Mouse (Mus musculus): ENCODE measurements around the gene Birc5. TPM values are rescaled to one million over a fixed set of nuclear protein-coding genes. Genes with fewer than 3 reads are reported as not detected.

The Birc5 gene
- polyA plus RNA-seq, 1 experiment from 2014 or later = 340 TPM

DNA sequence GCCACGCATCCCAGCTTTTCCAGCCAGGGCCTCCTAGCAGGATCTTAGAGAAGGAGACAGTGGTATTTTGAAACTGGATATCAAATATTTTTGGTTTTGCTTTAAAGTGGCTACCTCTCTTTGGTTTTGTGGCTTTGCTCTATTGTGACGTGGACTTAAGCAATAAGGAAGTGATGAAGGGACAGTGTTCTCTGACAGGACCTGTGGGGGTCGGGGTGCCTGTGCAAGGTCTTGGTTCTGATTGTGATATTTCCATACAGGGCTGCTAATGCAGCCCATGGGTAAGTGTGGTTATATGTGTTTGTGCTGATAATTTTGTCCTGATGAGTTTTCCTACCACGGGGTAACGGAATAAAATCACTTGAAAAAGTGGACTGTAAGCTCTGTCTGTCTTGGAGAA, 6.3 kb downstream of the Birc5 start:
- Histone ChIP-seq H3K4me1 (replicated peaks; ENCODE audit: control insufficient read depth, insufficient read depth, low read length) (peaks cover 5% of the 10 kb centered on the region; the same call in 1 of the 2 replicates), H3K27me3 (replicated peaks; ENCODE audit: control insufficient read depth, insufficient read depth, low read length) (peaks cover 17% of the 10 kb centered on the region), H3K36me3 (ENCODE audit: control insufficient read depth, insufficient read depth, low read length) (peaks cover 54% of the 10 kb centered on the region), H3K4me2 (ENCODE audit: low read length) (no peak overlapping the region), H3K27ac (ENCODE audit: low read depth) (no peak overlapping the region), H3K4me3 (ENCODE audit: low read depth, low read length) (no peak overlapping the region), H3K9ac (ENCODE audit: low read length) (no peak overlapping the region), H3K9me3 (ENCODE audit: control insufficient read depth, low read length) (no peaks in the 10 kb centered on the region)
- DNase-seq (ENCODE audit: low spot score) (no peak), ATAC-seq (replicated peaks; ENCODE audit: low FRiP score, low TSS enrichment, low read depth) (no peak)
- 92% methylated on average over 5 of the region's 5 CpGs for WGBS

- H3K36me3 ChIP-seq (ENCODE audit: control insufficient read depth, insufficient read depth, low read length) = peaks cover 54% of the 10 kb centered on the region
- ATAC-seq (replicated peaks; ENCODE audit: low FRiP score, low TSS enrichment, low read depth) (no peak), DNase-seq (ENCODE audit: low spot score) (no peak)
- H3K9me3 ChIP-seq (ENCODE audit: control insufficient read depth, low read length) = no peaks in the 10 kb centered on the region
- no peak overlapping the region for H3K4me3 ChIP-seq (ENCODE audit: low read depth, low read length)
- H3K27ac ChIP-seq (ENCODE audit: low read depth) = no peak overlapping the region
- no peak overlapping the region for H3K9ac ChIP-seq (ENCODE audit: low read length)
- H3K4me2 ChIP-seq (ENCODE audit: low read length) = no peak overlapping the region
- WGBS = 65% methylated on average over 1 of the region's 1 CpGs
- peaks cover 23% of the 10 kb centered on the region for H3K27me3 ChIP-seq (replicated peaks; ENCODE audit: control insufficient read depth, insufficient read depth, low read length)
- 0 out of 2 replicates have a peak, but pooled peaks cover 3% of the 10 kb centered on the region for H3K4me1 ChIP-seq (replicated peaks; ENCODE audit: control insufficient read depth, insufficient read depth, low read length)
These were observed 6.9 kb downstream of the Birc5 start for GRCm38 (mm10) chr11:117855975-117856374.

- no peak overlapping the region for H3K27ac ChIP-seq (ENCODE audit: low read depth)
- peaks cover 50% of the 10 kb centered on the region for H3K36me3 ChIP-seq (ENCODE audit: control insufficient read depth, insufficient read depth, low read length)
- H3K4me1 ChIP-seq (replicated peaks; ENCODE audit: control insufficient read depth, insufficient read depth, low read length) = 0 out of 2 replicates have a peak, but pooled peaks cover 3% of the 10 kb centered on the region
- no peak overlapping the region for H3K4me2 ChIP-seq (ENCODE audit: low read length)
- WGBS = 95% methylated on average over 9 of the region's 10 CpGs
- H3K4me3 ChIP-seq (ENCODE audit: low read depth, low read length) = no peak overlapping the region
- DNase-seq (ENCODE audit: low spot score) = no peak
- no peaks in the 10 kb centered on the region for H3K9me3 ChIP-seq (ENCODE audit: control insufficient read depth, low read length)
- H3K27me3 ChIP-seq (replicated peaks; ENCODE audit: control insufficient read depth, insufficient read depth, low read length) = peaks cover 31% of the 10 kb centered on the region
- no peak overlapping the region for H3K9ac ChIP-seq (ENCODE audit: low read length)
- ATAC-seq (replicated peaks; ENCODE audit: low FRiP score, low TSS enrichment, low read depth) = no peak
These were observed 8.4 kb downstream of the Birc5 start for GRCm38 (mm10) chr11:117857462-117857861.

- no peak overlapping the region for H3K4me2 ChIP-seq (ENCODE audit: low read length)
- no peak for ATAC-seq (replicated peaks; ENCODE audit: low FRiP score, low TSS enrichment, low read depth)
- H3K9ac ChIP-seq (ENCODE audit: low read length) = no peak overlapping the region
- peaks cover 31% of the 10 kb centered on the region for H3K27me3 ChIP-seq (replicated peaks; ENCODE audit: control insufficient read depth, insufficient read depth, low read length)
- 0 out of 2 replicates have a peak, but pooled peaks cover 3% of the 10 kb centered on the region for H3K4me1 ChIP-seq (replicated peaks; ENCODE audit: control insufficient read depth, insufficient read depth, low read length)
- H3K27ac ChIP-seq (ENCODE audit: low read depth) = no peak overlapping the region
- H3K9me3 ChIP-seq (ENCODE audit: control insufficient read depth, low read length) = no peaks in the 10 kb centered on the region
- peaks cover 41% of the 10 kb centered on the region for H3K36me3 ChIP-seq (ENCODE audit: control insufficient read depth, insufficient read depth, low read length)
- 49% methylated on average over 3 of the region's 3 CpGs for WGBS
- H3K4me3 ChIP-seq (ENCODE audit: low read depth, low read length) = no peak overlapping the region
- no peak for DNase-seq (ENCODE audit: low spot score)
These were observed 9.3 kb downstream of the Birc5 start for GRCm38 (mm10) chr11:117858392-117858791.

- Histone ChIP-seq H3K4me3 (ENCODE audit: low read depth, low read length) (no peak within 1 kb of the TSS), H3K9me3 (ENCODE audit: control insufficient read depth, low read length) (no peaks in the 10 kb centered on the region), H3K4me2 (ENCODE audit: low read length) (no peak within 1 kb of the TSS; the same call in 1 of the 2 replicates), H3K36me3 (ENCODE audit: control insufficient read depth, insufficient read depth, low read length) (peaks cover 20% of the 10 kb centered on the region), H3K27ac (ENCODE audit: low read depth) (no peak within 1 kb of the TSS), H3K4me1 (replicated peaks; ENCODE audit: control insufficient read depth, insufficient read depth, low read length) (0 out of 2 replicates have a peak, but pooled peaks cover 3% of the 10 kb centered on the region), H3K27me3 (replicated peaks; ENCODE audit: control insufficient read depth, insufficient read depth, low read length) (peaks cover 31% of the 10 kb centered on the region), H3K9ac (ENCODE audit: low read length) (no peak within 1 kb of the TSS)
- DNase-seq (ENCODE audit: low spot score) (no peak), ATAC-seq (replicated peaks; ENCODE audit: low FRiP score, low TSS enrichment, low read depth) (no peak)
- WGBS = 9% methylated on average over 23 of the region's 23 CpGs
These were observed 11.6 kb downstream of the Birc5 start, which contains the start of gene Tmem235 for GRCm38 (mm10) chr11:117860601-117861000. TSS of gene Tmem235 (plus strand) at chr11:117860752.

- Histone ChIP-seq H3K4me2 (ENCODE audit: low read length) (no peak overlapping the region), H3K36me3 (ENCODE audit: control insufficient read depth, insufficient read depth, low read length) (no peaks in the 10 kb centered on the region), H3K27ac (ENCODE audit: low read depth) (no peak overlapping the region), H3K4me3 (ENCODE audit: low read depth, low read length) (no peak overlapping the region), H3K9me3 (ENCODE audit: control insufficient read depth, low read length) (no peaks in the 10 kb centered on the region), H3K4me1 (replicated peaks; ENCODE audit: control insufficient read depth, insufficient read depth, low read length) (0 out of 2 replicates have a peak, but pooled peaks cover 3% of the 10 kb centered on the region), H3K27me3 (replicated peaks; ENCODE audit: control insufficient read depth, insufficient read depth, low read length) (peaks cover 31% of the 10 kb centered on the region), H3K9ac (ENCODE audit: low read length) (no peak overlapping the region)
- ATAC-seq (replicated peaks; ENCODE audit: low FRiP score, low TSS enrichment, low read depth) (no peak; the same call in 1 of the 2 replicates), DNase-seq (ENCODE audit: low spot score) (no peak)
- 24% methylated on average over 11 of the region's 11 CpGs for WGBS
These were observed 14.3 kb downstream of the Birc5 start for GRCm38 (mm10) chr11:117863174-117863856.

GRCm38 (mm10) chr11:117864805-117865204, 15.8 kb downstream of the Birc5 start:
- DNase-seq (ENCODE audit: low spot score) = no peak
- no peak for ATAC-seq (replicated peaks; ENCODE audit: low FRiP score, low TSS enrichment, low read depth)
- whole genome bisulfite sequencing = 74% methylated on average over 2 of the region's 2 CpGs
- peaks cover 20% of the 10 kb centered on the region for H3K27me3 ChIP-seq (replicated peaks; ENCODE audit: control insufficient read depth, insufficient read depth, low read length)
- 0 out of 2 replicates have a peak, but pooled peaks cover 3% of the 10 kb centered on the region for H3K4me1 ChIP-seq (replicated peaks; ENCODE audit: control insufficient read depth, insufficient read depth, low read length)
- H3K9ac ChIP-seq (ENCODE audit: low read length) = no peak overlapping the region
- no peak overlapping the region for H3K27ac ChIP-seq (ENCODE audit: low read depth)
- no peak overlapping the region for H3K4me3 ChIP-seq (ENCODE audit: low read depth, low read length)
- no peaks in the 10 kb centered on the region for H3K36me3 ChIP-seq (ENCODE audit: control insufficient read depth, insufficient read depth, low read length)
- H3K9me3 ChIP-seq (ENCODE audit: control insufficient read depth, low read length) = no peaks in the 10 kb centered on the region
- H3K4me2 ChIP-seq (ENCODE audit: low read length) = no peak overlapping the region

DNA sequence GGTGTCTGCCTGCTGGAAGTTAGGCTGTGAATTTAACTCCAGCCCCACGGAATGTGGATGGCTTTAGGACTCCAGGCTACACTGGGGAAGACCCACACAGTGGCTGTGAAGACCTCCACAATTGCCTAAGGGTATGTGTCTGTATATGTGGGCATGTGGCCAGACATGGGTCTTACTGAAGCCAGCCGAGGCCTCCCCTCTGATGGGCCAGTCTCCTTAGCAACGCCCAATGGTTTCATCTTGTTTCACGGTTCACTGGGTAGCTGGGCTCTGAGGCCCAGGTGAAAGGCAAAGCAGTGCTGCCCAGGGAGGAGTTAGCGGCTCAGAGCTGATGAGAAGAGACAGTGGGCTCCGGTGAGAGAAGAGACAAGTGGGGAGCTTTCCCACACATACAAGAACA, 16.9 kb downstream of the Birc5 start:
- H3K27ac ChIP-seq (ENCODE audit: low read depth) = no peak overlapping the region
- no peak overlapping the region for H3K9ac ChIP-seq (ENCODE audit: low read length)
- H3K36me3 ChIP-seq (ENCODE audit: control insufficient read depth, insufficient read depth, low read length) = no peaks in the 10 kb centered on the region

More for the DNA sequence above, 16.9 kb downstream of the Birc5 start:
- 45% methylated on average over 6 of the region's 6 CpGs for WGBS
- H3K27me3 ChIP-seq (replicated peaks; ENCODE audit: control insufficient read depth, insufficient read depth, low read length) = peaks cover 8% of the 10 kb centered on the region
- DNase-seq (ENCODE audit: low spot score) (no peak), ATAC-seq (replicated peaks; ENCODE audit: low FRiP score, low TSS enrichment, low read depth) (no peak)
- H3K9me3 ChIP-seq (ENCODE audit: control insufficient read depth, low read length) = no peaks in the 10 kb centered on the region
- H3K4me1 ChIP-seq (replicated peaks; ENCODE audit: control insufficient read depth, insufficient read depth, low read length) = 0 out of 2 replicates have a peak, but pooled peaks cover 3% of the 10 kb centered on the region
- H3K4me3 ChIP-seq (ENCODE audit: low read depth, low read length) = no peak overlapping the region
- H3K4me2 ChIP-seq (ENCODE audit: low read length) = no peak overlapping the region

Data from intestine, embryonic 14.5 days (tissue).